Mouse (Mus musculus) heart, adult 2 months (tissue): ENCODE data around the gene Cdc20b.

Experiments
- CTCF ChIP-seq: fragments of 200-600 bp; IDR thresholded peaks from 2 replicates; pipeline ENCODE4 v1.8.1; 2022; ENCODE audit warnings: antibody characterized with exemption, mild to moderate bottlenecking, moderate library complexity
- POLR2A ChIP-seq: fragments of 200-500 bp; IDR thresholded peaks from 2 replicates; pipeline ENCODE4 v1.6.1; 2011; ENCODE audit warnings: mild to moderate bottlenecking, low read depth, low read length, control low read depth; ENCODE audit not compliant: insufficient read depth

DNA sequence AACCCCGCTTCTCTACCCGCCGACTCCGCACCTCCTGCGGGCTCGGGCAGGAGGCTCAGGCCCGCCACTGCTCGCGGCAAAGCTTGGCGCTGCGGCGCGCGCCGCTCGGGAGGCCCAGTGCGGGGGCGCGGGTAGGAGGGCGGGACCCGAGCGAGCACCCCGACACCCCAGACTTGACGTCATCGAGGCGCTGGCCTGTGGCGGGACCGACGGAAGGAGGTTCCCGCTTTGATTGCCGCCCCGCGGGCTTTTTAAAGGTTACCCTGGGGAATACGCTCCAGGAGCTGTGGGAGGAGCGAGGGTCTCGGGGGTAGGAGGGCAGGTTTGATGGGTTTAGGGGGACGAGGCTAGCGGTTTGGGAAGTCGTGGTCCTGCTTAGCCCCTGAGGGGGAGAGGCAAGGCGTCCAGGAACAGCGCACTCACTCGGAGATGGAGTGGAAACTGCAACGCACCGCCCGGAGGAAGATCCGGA lies at the start of gene Cdc20b:
- TF ChIP-seq POLR2A = no peak
- no peak for TF ChIP-seq CTCF
